Mouse (Mus musculus): ENCODE measurements at regions not wholly inside any gene's neighbourhood (a gene's known extent, or its start where the extent isn't known, plus 50 kb on each side); places are given as distances from the start of the nearest gene placed in this dataset.
A peak's percentile ranks its signal among the peaks of the same experiment; 100 is the strongest.

DNA sequence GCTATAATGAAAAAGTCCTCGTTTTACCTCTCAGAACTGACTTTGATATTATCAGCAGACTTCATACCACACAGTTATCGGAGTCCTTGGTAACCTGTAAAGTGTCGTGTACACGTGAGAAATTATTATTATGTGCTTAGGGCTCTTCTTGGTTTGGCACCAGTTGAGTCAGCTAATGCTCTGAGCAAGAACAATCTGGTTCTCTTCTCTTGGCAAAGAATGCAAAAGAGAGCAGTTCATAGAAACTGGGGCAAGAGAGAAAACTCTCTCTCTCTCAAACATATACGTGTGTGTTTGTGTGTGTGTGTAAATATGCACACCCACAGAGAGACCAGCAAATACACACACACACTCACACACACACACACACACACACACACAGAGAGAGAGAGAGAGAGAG, 378.8 kb downstream of the Brinp1 start:
- no peaks in the 10 kb centered on the region for H3K9me3 ChIP-seq (ENCODE audit: control insufficient read depth, low read length)
- DNase-seq (ENCODE audit: low spot score) (no peak), ATAC-seq (ENCODE audit: low FRiP score) (no peak)
- H3K4me2 ChIP-seq (replicated peaks; ENCODE audit: low read depth, low read length), result no peak overlapping the region
- no peaks in the 10 kb centered on the region for H3K27me3 ChIP-seq (ENCODE audit: control insufficient read depth, insufficient read depth, low read length)
- no peaks in the 10 kb centered on the region for H3K4me1 ChIP-seq (replicated peaks; ENCODE audit: control insufficient read depth, insufficient read depth, low read length)
- H3K27ac ChIP-seq (ENCODE audit: low read depth, low read length), result no peak overlapping the region
- no peak overlapping the region for H3K4me3 ChIP-seq (ENCODE audit: low read depth, low read length)
- H3K9ac ChIP-seq (ENCODE audit: low read depth, low read length), result no peak overlapping the region
- WGBS, result 94% methylated on average over 5 of the region's 5 CpGs
- no peaks in the 10 kb centered on the region for H3K36me3 ChIP-seq (ENCODE audit: control insufficient read depth, insufficient read depth, low read length)

DNA sequence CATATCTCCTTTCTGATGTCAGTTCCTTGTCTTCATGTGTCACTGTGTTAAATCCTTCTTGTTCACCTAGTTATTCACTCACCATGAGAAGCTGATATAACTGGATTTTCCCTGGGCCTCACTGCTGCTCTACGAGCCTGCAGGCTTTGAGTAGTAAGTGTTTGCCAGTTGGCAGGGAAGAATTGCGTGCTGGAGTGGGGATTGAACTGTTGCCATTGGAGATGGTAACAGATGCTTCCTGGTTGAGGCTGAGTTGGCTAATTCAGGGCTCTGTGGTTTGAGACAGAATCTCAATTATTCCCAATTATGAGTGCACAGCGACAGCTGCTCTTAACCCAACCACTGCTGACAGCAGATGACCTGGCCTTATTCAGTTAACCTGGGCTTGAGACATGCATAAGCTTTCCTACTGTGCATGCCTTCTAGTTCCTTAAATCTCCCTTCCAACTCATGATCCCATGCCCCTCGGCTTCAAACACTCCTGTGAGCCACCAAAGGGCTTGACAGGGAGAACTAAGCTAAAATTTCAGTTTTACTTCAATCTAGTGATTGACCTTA, 379.5 kb downstream of the Brinp1 start:
- Histone ChIP-seq H3K4me2 (replicated peaks; ENCODE audit: low read depth, low read length) (no peak overlapping the region), H3K4me1 (replicated peaks; ENCODE audit: control insufficient read depth, insufficient read depth, low read length) (no peaks in the 10 kb centered on the region), H3K9ac (ENCODE audit: low read depth, low read length) (no peak overlapping the region), H3K4me3 (ENCODE audit: low read depth, low read length) (no peak overlapping the region), H3K36me3 (ENCODE audit: control insufficient read depth, insufficient read depth, low read length) (no peaks in the 10 kb centered on the region), H3K27me3 (ENCODE audit: control insufficient read depth, insufficient read depth, low read length) (no peaks in the 10 kb centered on the region), H3K9me3 (ENCODE audit: control insufficient read depth, low read length) (no peaks in the 10 kb centered on the region), H3K27ac (ENCODE audit: low read depth, low read length) (no peak overlapping the region)
- no peak for DNase-seq (ENCODE audit: low spot score)
- no peak for ATAC-seq (ENCODE audit: low FRiP score)
- 80% methylated on average over 4 of the region's 4 CpGs for WGBS

DNA sequence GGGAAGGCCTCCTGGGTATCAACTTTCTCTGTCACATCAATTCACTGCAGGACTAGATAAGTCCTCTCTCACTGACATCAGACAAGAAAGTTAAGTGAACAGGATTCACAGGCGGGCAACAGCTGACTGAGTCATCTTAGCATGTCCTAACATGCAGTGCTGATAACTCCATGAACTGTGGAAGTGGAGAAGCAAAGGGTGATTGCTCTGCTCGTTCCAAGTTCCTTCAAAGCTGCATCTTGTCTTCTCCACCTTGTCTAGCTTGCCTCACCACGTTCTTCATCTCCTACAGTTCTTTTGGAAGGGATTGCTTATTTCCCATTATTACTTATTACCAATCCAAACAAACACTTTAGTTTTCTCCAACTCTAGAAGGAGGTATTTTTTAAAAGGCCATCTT, 380.9 kb downstream of the Brinp1 start:
- Histone ChIP-seq H3K4me3 (ENCODE audit: low read depth, low read length) (no peak overlapping the region), H3K4me1 (replicated peaks; ENCODE audit: control insufficient read depth, insufficient read depth, low read length) (no peaks in the 10 kb centered on the region), H3K27me3 (ENCODE audit: control insufficient read depth, insufficient read depth, low read length) (no peaks in the 10 kb centered on the region), H3K4me2 (replicated peaks; ENCODE audit: low read depth, low read length) (no peak overlapping the region), H3K36me3 (ENCODE audit: control insufficient read depth, insufficient read depth, low read length) (no peaks in the 10 kb centered on the region), H3K9me3 (ENCODE audit: control insufficient read depth, low read length) (no peaks in the 10 kb centered on the region), H3K9ac (ENCODE audit: low read depth, low read length) (no peak overlapping the region), H3K27ac (ENCODE audit: low read depth, low read length) (no peak overlapping the region)
- no peak for DNase-seq (ENCODE audit: low spot score)
- ATAC-seq (ENCODE audit: low FRiP score), result no peak
- 73% methylated on average over 3 of the region's 3 CpGs for WGBS

DNA sequence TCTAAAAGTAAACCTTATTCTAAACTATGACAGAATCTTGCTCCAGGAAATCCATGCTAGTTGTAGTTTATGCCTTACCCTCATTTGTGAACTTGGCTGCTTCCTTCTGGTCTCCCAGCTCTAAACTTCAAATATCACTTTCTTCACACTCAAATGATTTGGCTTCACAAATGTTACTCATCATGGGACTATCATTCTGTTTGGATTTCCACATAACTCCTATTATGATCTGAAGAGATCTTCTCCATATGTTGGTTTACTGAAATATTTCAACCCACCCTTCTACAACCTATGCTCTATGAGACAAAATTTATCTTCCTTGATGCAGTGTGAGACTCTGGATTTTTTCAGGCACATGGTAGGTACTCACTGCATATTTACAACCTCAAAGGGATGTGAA, 381.7 kb downstream of the Brinp1 start:
- no peak for ATAC-seq (ENCODE audit: low FRiP score)
- H3K36me3 ChIP-seq (ENCODE audit: control insufficient read depth, insufficient read depth, low read length), result no peaks in the 10 kb centered on the region
- no peak overlapping the region for H3K4me3 ChIP-seq (ENCODE audit: low read depth, low read length)
- H3K9me3 ChIP-seq (ENCODE audit: control insufficient read depth, low read length), result no peaks in the 10 kb centered on the region
- DNase-seq (ENCODE audit: low spot score), result no peak
- no peaks in the 10 kb centered on the region for H3K27me3 ChIP-seq (ENCODE audit: control insufficient read depth, insufficient read depth, low read length)
- H3K27ac ChIP-seq (ENCODE audit: low read depth, low read length), result no peak overlapping the region
- H3K4me2 ChIP-seq (replicated peaks; ENCODE audit: low read depth, low read length), result no peak overlapping the region
- H3K9ac ChIP-seq (ENCODE audit: low read depth, low read length), result no peak overlapping the region
- no peaks in the 10 kb centered on the region for H3K4me1 ChIP-seq (replicated peaks; ENCODE audit: control insufficient read depth, insufficient read depth, low read length)

DNA sequence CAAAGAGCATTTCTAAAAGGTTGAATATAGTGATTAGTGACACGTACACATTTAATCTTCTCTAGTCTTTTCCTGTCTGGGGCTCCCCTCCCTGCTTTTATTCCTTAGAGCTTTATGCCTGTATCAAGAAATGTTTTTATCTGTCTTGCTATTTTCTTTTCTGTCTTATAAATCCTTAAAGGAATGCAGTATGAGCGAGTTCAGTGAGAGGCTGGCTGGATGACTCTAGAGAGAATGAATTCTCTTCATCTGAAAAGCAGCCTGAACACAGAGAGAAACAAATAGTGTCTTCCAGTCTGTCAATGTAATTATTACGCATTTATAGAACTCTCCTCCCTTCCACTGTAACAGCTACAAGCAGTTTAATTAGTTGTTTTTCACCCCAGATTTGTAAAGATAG, 417.9 kb downstream of the Brinp1 start:
- Histone ChIP-seq H3K4me2 (replicated peaks; ENCODE audit: low read depth, low read length) (no peak overlapping the region), H3K4me3 (ENCODE audit: low read depth, low read length) (no peak overlapping the region), H3K27me3 (ENCODE audit: control insufficient read depth, insufficient read depth, low read length) (no peaks in the 10 kb centered on the region), H3K9ac (ENCODE audit: low read depth, low read length) (no peak overlapping the region), H3K36me3 (ENCODE audit: control insufficient read depth, insufficient read depth, low read length) (no peaks in the 10 kb centered on the region), H3K9me3 (ENCODE audit: control insufficient read depth, low read length) (no peaks in the 10 kb centered on the region), H3K27ac (ENCODE audit: low read depth, low read length) (no peak overlapping the region), H3K4me1 (replicated peaks; ENCODE audit: control insufficient read depth, insufficient read depth, low read length) (no peaks in the 10 kb centered on the region)
- WGBS, result 74% methylated on average over 3 of the region's 3 CpGs
- no peak for ATAC-seq (ENCODE audit: low FRiP score)
- no peak for DNase-seq (ENCODE audit: low spot score)

DNA sequence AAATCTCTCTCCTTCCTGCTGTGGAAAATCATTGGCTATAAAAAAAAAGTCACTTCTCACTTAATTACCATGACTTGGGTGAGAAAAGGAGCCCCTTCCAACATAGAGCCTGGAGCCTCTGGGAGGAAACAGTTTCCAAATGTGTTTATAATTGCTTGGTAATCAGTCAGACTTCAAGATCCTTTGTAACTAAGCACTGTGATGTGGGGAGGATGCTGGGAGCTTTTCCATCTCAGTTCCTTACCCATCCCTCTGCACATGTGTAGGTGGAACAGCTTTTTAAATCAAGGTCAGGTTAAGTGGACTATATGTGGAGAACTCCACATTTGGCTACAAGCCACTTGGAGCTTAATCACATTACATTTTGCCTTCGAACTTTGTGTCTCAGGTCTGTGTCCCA, 418.4 kb downstream of the Brinp1 start:
- DNase-seq (ENCODE audit: low spot score), result no peak

DNA sequence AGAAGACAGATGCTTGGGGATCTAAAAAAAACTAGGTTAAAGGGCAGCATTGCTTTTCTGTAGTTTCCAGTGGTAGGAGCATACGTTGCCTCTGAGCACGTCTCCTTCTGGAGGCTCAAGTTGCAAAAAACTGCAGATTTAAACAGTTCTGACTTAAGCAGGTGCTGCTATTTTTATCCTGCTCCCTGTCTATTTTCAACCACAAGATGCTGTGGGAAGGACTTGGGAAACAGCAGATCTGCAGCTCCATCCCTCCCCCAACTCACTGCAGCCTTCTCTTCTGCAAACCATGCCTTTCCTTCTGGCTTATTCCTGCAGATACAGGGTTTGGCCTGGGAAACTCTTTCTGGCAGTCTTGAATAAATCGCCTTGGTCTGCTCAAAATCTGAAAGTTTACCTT, 422.1 kb downstream of the Brinp1 start:
- Histone ChIP-seq H3K4me2 (replicated peaks; ENCODE audit: low read depth, low read length) (no peak overlapping the region), H3K4me3 (ENCODE audit: low read depth, low read length) (no peak overlapping the region), H3K9me3 (ENCODE audit: control insufficient read depth, low read length) (no peaks in the 10 kb centered on the region), H3K4me1 (replicated peaks; ENCODE audit: control insufficient read depth, insufficient read depth, low read length) (no peaks in the 10 kb centered on the region), H3K27me3 (ENCODE audit: control insufficient read depth, insufficient read depth, low read length) (no peaks in the 10 kb centered on the region), H3K36me3 (ENCODE audit: control insufficient read depth, insufficient read depth, low read length) (no peaks in the 10 kb centered on the region), H3K27ac (ENCODE audit: low read depth, low read length) (no peak overlapping the region), H3K9ac (ENCODE audit: low read depth, low read length) (no peak overlapping the region)
- DNase-seq (ENCODE audit: low spot score) (no peak), ATAC-seq (ENCODE audit: low FRiP score) (no peak)
- WGBS, result 77% methylated on average over 3 of the region's 3 CpGs

More for the DNA sequence above, 418.4 kb downstream of the Brinp1 start:
- Histone ChIP-seq H3K9ac (ENCODE audit: low read depth, low read length) (no peak overlapping the region), H3K4me3 (ENCODE audit: low read depth, low read length) (no peak overlapping the region), H3K9me3 (ENCODE audit: control insufficient read depth, low read length) (no peaks in the 10 kb centered on the region), H3K4me1 (replicated peaks; ENCODE audit: control insufficient read depth, insufficient read depth, low read length) (no peaks in the 10 kb centered on the region), H3K27me3 (ENCODE audit: control insufficient read depth, insufficient read depth, low read length) (no peaks in the 10 kb centered on the region), H3K36me3 (ENCODE audit: control insufficient read depth, insufficient read depth, low read length) (no peaks in the 10 kb centered on the region), H3K27ac (ENCODE audit: low read depth, low read length) (no peak overlapping the region), H3K4me2 (replicated peaks; ENCODE audit: low read depth, low read length) (no peak overlapping the region)
- ATAC-seq (ENCODE audit: low FRiP score), result peak; percentile 51; the same call in 1 of the 2 replicates
- WGBS, result 85% methylated on average over 1 of the region's 1 CpGs

DNA sequence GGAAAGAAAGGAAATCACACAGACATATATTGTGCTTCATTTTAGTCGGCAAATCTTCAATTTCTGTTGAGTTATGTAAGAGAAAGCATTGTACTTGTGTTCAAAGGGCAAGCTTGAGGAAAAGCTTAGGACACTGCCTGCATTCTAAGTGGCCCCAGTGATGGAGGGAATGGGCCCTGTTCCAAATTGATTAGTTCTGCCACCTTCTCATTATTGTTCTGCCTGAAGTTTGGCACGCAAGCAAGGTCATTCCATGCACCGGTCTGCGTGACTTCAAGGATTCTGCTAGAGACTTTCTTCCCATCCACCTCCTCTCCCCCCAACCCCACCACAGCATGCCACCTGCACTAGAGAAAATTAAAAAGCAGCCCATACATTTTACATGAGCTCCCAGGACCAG, 466.2 kb downstream of the Brinp1 start:
- ATAC-seq (ENCODE audit: low FRiP score), result peak; percentile 84
- DNase-seq (ENCODE audit: low spot score), result peak; percentile 56

DNA sequence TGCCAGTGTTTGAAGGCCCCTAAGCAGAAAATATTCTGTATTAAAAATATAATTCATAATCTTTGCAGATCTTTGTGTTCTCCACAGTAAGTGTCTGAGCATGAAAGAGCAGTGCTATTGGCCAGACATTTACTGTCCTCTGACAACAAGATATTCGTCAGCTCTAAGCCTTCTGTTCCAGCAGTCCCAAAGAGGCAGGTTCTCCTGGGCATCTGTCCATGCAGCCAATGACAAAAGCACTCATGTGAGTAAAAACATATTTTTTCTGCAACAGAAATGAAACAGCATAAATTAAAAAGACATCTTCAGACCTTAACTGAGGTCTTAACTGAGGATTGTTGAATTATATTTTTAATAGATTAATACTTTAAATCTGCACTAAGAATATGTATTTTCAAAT, 467.3 kb downstream of the Brinp1 start:
- Histone ChIP-seq H3K27ac (ENCODE audit: low read depth, low read length) (no peak overlapping the region), H3K9ac (ENCODE audit: low read depth, low read length) (no peak overlapping the region), H3K27me3 (ENCODE audit: control insufficient read depth, insufficient read depth, low read length) (no peaks in the 10 kb centered on the region), H3K4me2 (replicated peaks; ENCODE audit: low read depth, low read length) (no peak overlapping the region), H3K36me3 (ENCODE audit: control insufficient read depth, insufficient read depth, low read length) (no peaks in the 10 kb centered on the region), H3K4me3 (ENCODE audit: low read depth, low read length) (no peak overlapping the region), H3K9me3 (ENCODE audit: control insufficient read depth, low read length) (no peaks in the 10 kb centered on the region), H3K4me1 (replicated peaks; ENCODE audit: control insufficient read depth, insufficient read depth, low read length) (no peaks in the 10 kb centered on the region)
- WGBS, result 57% methylated on average over 1 of the region's 1 CpGs
- no peak for ATAC-seq (ENCODE audit: low FRiP score)
- no peak for DNase-seq (ENCODE audit: low spot score)

More for the DNA sequence above, 466.2 kb downstream of the Brinp1 start:
- Histone ChIP-seq H3K27me3 (ENCODE audit: control insufficient read depth, insufficient read depth, low read length) (no peaks in the 10 kb centered on the region), H3K9ac (ENCODE audit: low read depth, low read length) (no peak overlapping the region), H3K27ac (ENCODE audit: low read depth, low read length) (no peak overlapping the region), H3K4me3 (ENCODE audit: low read depth, low read length) (no peak overlapping the region), H3K36me3 (ENCODE audit: control insufficient read depth, insufficient read depth, low read length) (no peaks in the 10 kb centered on the region), H3K9me3 (ENCODE audit: control insufficient read depth, low read length) (no peaks in the 10 kb centered on the region), H3K4me2 (replicated peaks; ENCODE audit: low read depth, low read length) (no peak overlapping the region), H3K4me1 (replicated peaks; ENCODE audit: control insufficient read depth, insufficient read depth, low read length) (no peaks in the 10 kb centered on the region)
- 44% methylated on average over 4 of the region's 4 CpGs for WGBS

Measured in hindbrain, embryonic 11.5 days (tissue).